Mouse (Mus musculus) liver, embryonic 11.5 days (tissue): ENCODE measurements at regions not wholly inside any gene's neighbourhood (a gene's known extent, or its start where the extent isn't known, plus 50 kb on each side); places are given as distances from the start of the nearest gene placed in this dataset.
"Not testable (repeated sequence)": the region's sequence is repeated elsewhere in the genome, so short reads cannot be mapped to it uniquely, and the experiment has no call there.

Source experiments
- ATAC-seq: fragments of 200-750 bp; cut with Nextera tagmentation; replicated peaks from 2 replicates; pipeline ENCODE4 v1.8.0; 2017; ENCODE audit warnings: moderate number of reproducible peaks, mild to moderate bottlenecking, moderate TSS enrichment, moderate library complexity; ENCODE audit not compliant: low FRiP score
- DNase-seq: peaks from one replicate; pipeline ENCODE4 v3.0.0-alpha.2; 2017; ENCODE audit warnings: low spot score
- H3K27ac ChIP-seq: fragments of 300-500 bp; sonication (generic); 2 replicates; pipeline ENCODE4 v1.5.1; 2014; ENCODE audit warnings: mild to moderate bottlenecking, low read depth, low read length, control low read depth
- H3K27me3 ChIP-seq: fragments of 300-500 bp; sonication (generic); replicated peaks from 2 replicates; pipeline ENCODE4 v1.6.1; 2014; ENCODE audit warnings: low read length, mixed read lengths; ENCODE audit not compliant: control insufficient read depth, insufficient read depth
- H3K36me3 ChIP-seq: fragments of 300-500 bp; sonication (generic); 2 replicates; pipeline ENCODE4 v1.6.1; 2014; ENCODE audit warnings: mild to moderate bottlenecking, low read length, moderate library complexity, mixed read lengths; ENCODE audit not compliant: control insufficient read depth, insufficient read depth
- H3K4me1 ChIP-seq: fragments of 300-500 bp; sonication (generic); replicated peaks from 2 replicates; pipeline ENCODE4 v1.6.1; 2014; ENCODE audit warnings: low read length, mixed read lengths; ENCODE audit not compliant: control insufficient read depth, insufficient read depth
- H3K4me2 ChIP-seq: fragments of 300-500 bp; sonication (generic); 2 replicates; pipeline ENCODE4 v1.6.1; 2014; ENCODE audit warnings: mild to moderate bottlenecking, control low read depth, moderate library complexity
- H3K4me3 ChIP-seq: fragments of 300-500 bp; sonication (generic); 2 replicates; pipeline ENCODE4 v1.5.1; 2014; ENCODE audit warnings: low read depth, low read length, control low read depth
- H3K9ac ChIP-seq: fragments of 300-500 bp; sonication (generic); 2 replicates; pipeline ENCODE4 v1.6.1; 2014; ENCODE audit warnings: low read depth, low read length, control low read depth
- H3K9me3 ChIP-seq: fragments of 300-500 bp; sonication (generic); 2 replicates; pipeline ENCODE4 v1.6.1; 2016; ENCODE audit warnings: low read length, inconsistent platforms, mixed read lengths; ENCODE audit not compliant: control insufficient read depth
- WGBS: fragments of 180-500 bp; shearing (Covaris S2); extraction: QIAGEN DNeasy Blood & Tissue Kit; methylation state at CpG from one replicate; pipeline ENCODE4 v1.1.7; 2014; 5-methylcytosine and 5-hydroxymethylcytosine counted together

- no peaks in the 10 kb centered on the region for H3K27me3 ChIP-seq
- no peak for ATAC-seq
- H3K4me1 ChIP-seq = no peaks in the 10 kb centered on the region
- H3K4me2 ChIP-seq = no peak overlapping the region
- 72% methylated on average over 8 of the region's 8 CpGs for WGBS
- H3K27ac ChIP-seq = no peak overlapping the region
- H3K36me3 ChIP-seq = no peaks in the 10 kb centered on the region
- no peak overlapping the region for H3K9ac ChIP-seq
- no peak for DNase-seq
- H3K4me3 ChIP-seq = no peak overlapping the region
- H3K9me3 ChIP-seq = no peaks in the 10 kb centered on the region
These were observed 117.7 kb upstream of the Tmc3 start for GRCm38 (mm10) chr7:83467006-83467405.

- not testable (repeated sequence) for H3K36me3 ChIP-seq, DNase-seq, H3K27me3 ChIP-seq, H3K4me3 ChIP-seq, H3K9ac ChIP-seq, H3K9me3 ChIP-seq, H3K27ac ChIP-seq, ATAC-seq, H3K4me1 ChIP-seq, H3K4me2 ChIP-seq
- 89% methylated on average over 4 of the region's 4 CpGs for WGBS
These were observed 114.9 kb upstream of the Tmc3 start for GRCm38 (mm10) chr7:83469856-83470255.

GRCm38 (mm10) chr7:83471111-83471510, 113.6 kb upstream of the Tmc3 start:
- Histone ChIP-seq H3K9ac (no peak overlapping the region), H3K36me3 (no peaks in the 10 kb centered on the region), H3K4me1 (no peaks in the 10 kb centered on the region; the same call in 1 of the 2 replicates), H3K27ac (no peak overlapping the region), H3K4me2 (no peak overlapping the region), H3K27me3 (no peaks in the 10 kb centered on the region), H3K9me3 (no peaks in the 10 kb centered on the region), H3K4me3 (no peak overlapping the region)
- ATAC-seq (no peak), DNase-seq (no peak)
- WGBS = 77% methylated on average over 2 of the region's 2 CpGs

- no peak overlapping the region for H3K9ac ChIP-seq
- no peaks in the 10 kb centered on the region for H3K9me3 ChIP-seq
- H3K4me1 ChIP-seq = no peaks in the 10 kb centered on the region; the same call in 1 of the 2 replicates
- no peak overlapping the region for H3K4me3 ChIP-seq
- no peaks in the 10 kb centered on the region for H3K36me3 ChIP-seq
- H3K4me2 ChIP-seq = no peak overlapping the region
- no peak for ATAC-seq
- no peak for DNase-seq
- WGBS = 78% methylated on average over 2 of the region's 2 CpGs
- no peak overlapping the region for H3K27ac ChIP-seq
- no peaks in the 10 kb centered on the region for H3K27me3 ChIP-seq
These were observed 110.3 kb upstream of the Tmc3 start for GRCm38 (mm10) chr7:83474471-83474870.

GRCm38 (mm10) chr7:83474986-83475385, 109.7 kb upstream of the Tmc3 start:
- H3K27ac ChIP-seq = no peak overlapping the region
- no peak overlapping the region for H3K4me2 ChIP-seq

GRCm38 (mm10) chr7:83475438-83476160, 109.1 kb upstream of the Tmc3 start:
- Histone ChIP-seq H3K27me3 (no peaks in the 10 kb centered on the region), H3K4me2 (no peak overlapping the region), H3K36me3 (no peaks in the 10 kb centered on the region), H3K4me3 (no peak overlapping the region), H3K27ac (no peak overlapping the region), H3K9me3 (no peaks in the 10 kb centered on the region), H3K9ac (no peak overlapping the region), H3K4me1 (no peaks in the 10 kb centered on the region; the same call in 1 of the 2 replicates)
- ATAC-seq = no peak
- DNase-seq = no peak
- WGBS = 77% methylated on average over 8 of the region's 8 CpGs

More at GRCm38 (mm10) chr7:83474986-83475385, 109.7 kb upstream of the Tmc3 start:
- Histone ChIP-seq H3K4me1 (no peaks in the 10 kb centered on the region; the same call in 1 of the 2 replicates), H3K9me3 (no peaks in the 10 kb centered on the region), H3K36me3 (no peaks in the 10 kb centered on the region), H3K4me3 (no peak overlapping the region), H3K9ac (no peak overlapping the region), H3K27me3 (no peaks in the 10 kb centered on the region)
- ATAC-seq = no peak
- 71% methylated on average over 3 of the region's 3 CpGs for WGBS
- no peak for DNase-seq

GRCm38 (mm10) chr7:83476161-83476495, 108.6 kb upstream of the Tmc3 start:
- Histone ChIP-seq H3K9ac (no peak overlapping the region), H3K9me3 (no peaks in the 10 kb centered on the region)
- WGBS = 50% methylated on average over 3 of the region's 3 CpGs

GRCm38 (mm10) chr7:83476861-83477260, 107.9 kb upstream of the Tmc3 start:
- Histone ChIP-seq H3K27ac (no peak overlapping the region), H3K4me1 (no peaks in the 10 kb centered on the region; the same call in 1 of the 2 replicates), H3K9me3 (no peaks in the 10 kb centered on the region), H3K36me3 (no peaks in the 10 kb centered on the region), H3K9ac (no peak overlapping the region), H3K4me3 (no peak overlapping the region), H3K4me2 (no peak overlapping the region), H3K27me3 (no peaks in the 10 kb centered on the region)
- ATAC-seq (no peak), DNase-seq (no peak)
- 75% methylated on average over 3 of the region's 3 CpGs for WGBS

More at GRCm38 (mm10) chr7:83476161-83476495, 108.6 kb upstream of the Tmc3 start:
- DNase-seq (no peak), ATAC-seq (no peak)
- no peak overlapping the region; the same call in 1 of the 2 replicates for H3K27ac ChIP-seq
- H3K27me3 ChIP-seq = no peaks in the 10 kb centered on the region
- H3K4me1 ChIP-seq = no peaks in the 10 kb centered on the region; the same call in 1 of the 2 replicates
- no peak overlapping the region for H3K4me2 ChIP-seq
- H3K4me3 ChIP-seq = no peak overlapping the region
- no peaks in the 10 kb centered on the region for H3K36me3 ChIP-seq

- ATAC-seq (no peak), DNase-seq (no peak)
- no peak overlapping the region for H3K9ac ChIP-seq
- H3K27me3 ChIP-seq = no peaks in the 10 kb centered on the region
- WGBS = 69% methylated on average over 7 of the region's 7 CpGs
- no peaks in the 10 kb centered on the region for H3K9me3 ChIP-seq
- H3K4me1 ChIP-seq = no peaks in the 10 kb centered on the region; the same call in 1 of the 2 replicates
- H3K36me3 ChIP-seq = no peaks in the 10 kb centered on the region
- no peak overlapping the region for H3K4me3 ChIP-seq
- no peak overlapping the region for H3K4me2 ChIP-seq
- H3K27ac ChIP-seq = no peak overlapping the region
These were observed 107.0 kb upstream of the Tmc3 start for GRCm38 (mm10) chr7:83477661-83478121.
